Mouse (Mus musculus) heart, adult 18-20 months (tissue): ENCODE results near the gene Foxi2. TPM values are rescaled to one million over a fixed set of nuclear protein-coding genes. Genes with fewer than 3 reads are reported as not detected.

ENCODE experiments used
- total RNA-seq, 2 experiments: library from RNA; stranded (reverse); gene quantifications; 2 replicates each; pipeline ENCODE4 v1.2.3; 2021

The Foxi2 gene
- total RNA-seq, 2 experiments from 2014 or later: not detected

Other genes starting within 250 kb of the Foxi2 start
- not detected for gene Nps, start 151.6 kb upstream of the Foxi2 start, total RNA-seq
- gene Clrn3, start 118.3 kb downstream of the Foxi2 start, total RNA-seq: not detected
- 1 to 10 TPM; 2.2 to 2.9 TPM for gene Ptpre, start 127.2 kb downstream of the Foxi2 start, total RNA-seq